In genomic region chr3:134279655-134280054, GRCm38 (mm10) we compare ENCODE assay signal across 20 mouse cellular contexts. TPM values are rescaled to one million over a fixed set of nuclear protein-coding genes. Genes with fewer than 3 reads are reported as not detected.
"Had no signal": no experiment of that assay in that cellular context is flagged by ENCODE, and none has a peak within 500 bp of the region (broad histone marks: within the 10 kb centered on the region; RNA-seq: fewer than 3 reads in every experiment).

No protein-coding gene starts in this region.

- H3K36me3 ChIP-seq: limb, embryonic 12.5 days; limb, embryonic 15.5 days; midbrain, embryonic 12.5 days; midbrain, embryonic 15.5 days; neural tube, embryonic 12.5 days; neural tube, embryonic 15.5 days had no signal

- H3K27me3 ChIP-seq: limb, embryonic 12.5 days; limb, embryonic 15.5 days; midbrain, embryonic 12.5 days; midbrain, embryonic 15.5 days; neural tube, embryonic 12.5 days; neural tube, embryonic 15.5 days had no signal

- H3K4me1 ChIP-seq: limb, embryonic 15.5 days had no signal

- H3K9ac ChIP-seq: limb, embryonic 12.5 days; limb, embryonic 15.5 days; liver, embryonic 14.5 days; liver, postnatal 0 days; lung, embryonic 14.5 days; midbrain, embryonic 12.5 days; midbrain, embryonic 15.5 days; neural tube, embryonic 12.5 days; neural tube, embryonic 15.5 days had no signal

- DNase-seq: kidney, adult 9 months; kidney, postnatal 25 days; left cerebral cortex, postnatal 4 days; liver, postnatal 0 days; lung, embryonic 14.5 days; right cerebral cortex, adult 18-20 months; right cerebral cortex, postnatal 14 days; right cerebral cortex, postnatal 4 days; thymus, postnatal 25 days had no signal

- H3K9me3 ChIP-seq: limb, embryonic 12.5 days; limb, embryonic 15.5 days; midbrain, embryonic 12.5 days; midbrain, embryonic 15.5 days; neural tube, embryonic 12.5 days; neural tube, embryonic 15.5 days had no signal

- H3K4me2 ChIP-seq: limb, embryonic 12.5 days; limb, embryonic 15.5 days; liver, embryonic 11.5 days; lung, embryonic 14.5 days; midbrain, embryonic 12.5 days; midbrain, embryonic 15.5 days; neural tube, embryonic 12.5 days; neural tube, embryonic 15.5 days had no signal

- H3K4me3 ChIP-seq: limb, embryonic 12.5 days; limb, embryonic 15.5 days; midbrain, embryonic 12.5 days; midbrain, embryonic 15.5 days; neural tube, embryonic 12.5 days; neural tube, embryonic 15.5 days had no signal

- H3K27ac ChIP-seq: limb, embryonic 12.5 days; limb, embryonic 15.5 days; liver, embryonic 14.5 days; macrophage; midbrain, embryonic 12.5 days; midbrain, embryonic 15.5 days; neural tube, embryonic 12.5 days; neural tube, embryonic 15.5 days had no signal

- ATAC-seq: liver, postnatal 0 days; lung, postnatal 0 days; midbrain, embryonic 15.5 days had no signal

RNA-seq across cellular contexts. Expression of gene Cxxc4, which starts 43.4 kb away (rescaled TPM):
- total RNA-seq: megakaryocyte, adult 5-6 weeks had no signal
- polyA plus RNA-seq: macrophage had no signal
